Mouse (Mus musculus): Measurements from ENCODE around the gene Ctsw. TPM values are rescaled to one million over a fixed set of nuclear protein-coding genes. Genes with fewer than 3 reads are reported as not detected.
A peak's percentile ranks its signal among the peaks of the same experiment; 100 is the strongest.

Ctsw gene
- total RNA-seq, 1 experiment from 2014 or later = 8.1 TPM

DNA sequence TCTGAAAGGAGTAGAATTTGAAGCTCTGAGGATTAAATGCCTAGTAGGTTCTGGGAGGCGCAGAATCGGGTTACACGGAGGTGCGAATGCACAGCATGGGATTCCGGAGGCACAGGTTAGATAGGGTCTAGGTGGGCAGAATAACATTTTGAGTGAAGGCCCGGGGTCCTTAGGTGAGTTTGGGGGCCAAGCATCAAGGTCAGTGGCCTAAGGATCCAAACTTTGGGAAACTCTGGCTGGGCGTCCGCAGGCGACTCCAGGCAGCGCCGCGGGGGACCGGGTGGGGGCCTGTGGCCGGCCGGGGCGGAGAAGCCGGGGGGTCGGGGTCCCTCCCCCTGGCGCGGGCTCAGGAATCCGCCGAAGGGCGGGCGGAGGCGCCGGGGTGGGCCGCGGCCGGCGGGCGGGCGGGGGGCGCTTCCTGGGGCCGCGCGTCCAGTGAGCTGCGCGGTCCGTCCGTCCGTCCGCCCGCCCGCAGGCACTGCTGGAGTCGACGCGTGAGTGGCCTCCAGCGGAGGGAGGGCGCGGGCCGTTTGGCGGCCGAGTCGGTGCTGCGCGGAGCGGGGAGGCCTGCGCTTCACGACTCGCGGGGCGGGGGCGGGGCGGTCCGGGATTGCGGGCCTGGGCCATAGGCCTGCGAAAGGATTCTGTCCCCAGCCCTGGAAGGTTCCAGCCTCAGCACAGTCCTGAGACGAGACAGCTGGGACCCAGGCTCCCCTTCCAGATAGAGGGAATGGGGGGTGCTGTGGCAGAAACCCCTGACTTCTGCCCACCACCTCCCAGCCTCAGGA lies 6.2 kb upstream of the Ctsw start:
- ATAC-seq (replicated peaks in 1 of 2; ENCODE audit: insufficient read depth in 1 of 2, low FRiP score in 2 of 2, low TSS enrichment in 1 of 2, low read depth in 1 of 2, poor library complexity in 2 of 2, severe bottlenecking in 2 of 2) = no peak

DNA sequence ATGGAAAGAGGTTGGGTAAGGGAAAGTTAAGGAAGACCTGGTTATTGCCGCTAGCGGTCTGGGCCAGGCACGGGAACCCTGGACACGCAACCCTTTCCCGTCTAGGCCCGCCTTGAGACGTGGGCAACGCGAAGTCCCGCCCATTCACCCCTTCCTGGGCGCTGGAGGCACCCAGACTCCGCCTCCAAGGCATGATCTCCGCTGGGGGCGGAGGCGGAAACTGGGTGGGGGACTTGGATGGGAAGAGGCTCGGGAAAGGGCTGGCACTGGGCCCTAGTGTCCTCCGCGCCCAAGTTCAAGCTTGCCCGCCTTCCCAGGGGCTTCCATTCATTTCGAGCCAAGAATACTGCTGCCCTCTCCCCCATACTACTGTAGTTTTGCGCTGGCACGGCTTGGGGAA lies 5.4 kb upstream of the Ctsw start, which contains the start of gene Efemp2:
Efemp2 (plus strand) TSS at position 235 of the 400 bp plus-strand sequence.
- peak in 1 of 2 experiments; percentile 33; a peak in 2 of 4 replicates for ATAC-seq (replicated peaks in 1 of 2; ENCODE audit: insufficient read depth in 1 of 2, low FRiP score in 2 of 2, low TSS enrichment in 1 of 2, low read depth in 1 of 2, poor library complexity in 2 of 2, severe bottlenecking in 2 of 2)

DNA sequence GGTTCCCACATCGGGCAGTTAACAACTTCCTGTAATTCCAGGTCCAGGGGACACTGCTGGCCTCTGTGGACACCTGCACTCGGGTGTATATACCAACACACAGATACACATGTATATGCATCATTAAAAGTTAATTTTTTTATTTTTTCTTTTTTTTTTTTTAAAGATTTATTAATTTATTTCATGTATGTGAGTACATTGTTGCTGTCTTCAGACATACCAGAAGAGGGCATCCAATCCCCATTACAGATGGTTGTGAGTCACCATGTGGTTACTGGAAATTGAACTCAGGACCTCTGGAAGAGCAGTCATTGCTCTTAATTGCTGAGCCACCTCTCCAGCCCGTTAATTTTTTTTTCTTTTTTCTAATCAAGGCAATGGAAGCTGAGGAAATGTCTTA lies 4.5 kb upstream of the Ctsw start:
- no peak for ATAC-seq (replicated peaks in 1 of 2; ENCODE audit: insufficient read depth in 1 of 2, low FRiP score in 2 of 2, low TSS enrichment in 1 of 2, low read depth in 1 of 2, poor library complexity in 2 of 2, severe bottlenecking in 2 of 2)

DNA sequence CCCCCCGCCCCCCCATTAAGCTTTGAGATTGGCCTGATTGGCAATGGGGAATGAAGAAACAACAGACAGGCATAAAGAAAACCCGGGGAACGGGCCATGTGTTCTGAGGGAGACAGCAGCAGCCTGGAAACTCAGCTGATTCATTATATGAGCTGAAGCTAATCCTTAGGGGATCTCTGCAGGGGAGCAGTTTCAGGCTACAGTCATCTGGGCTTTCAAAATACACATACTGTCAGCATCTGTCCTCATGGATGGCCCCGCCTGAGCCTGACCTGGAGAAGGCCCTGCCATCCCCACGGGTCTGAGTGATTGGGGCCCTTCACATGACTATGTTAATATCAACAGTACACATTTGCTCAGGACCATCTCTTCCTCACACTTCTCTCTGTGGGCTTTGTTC lies 3.5 kb upstream of the Ctsw start:
- no peak for ATAC-seq (replicated peaks in 1 of 2; ENCODE audit: insufficient read depth in 1 of 2, low FRiP score in 2 of 2, low TSS enrichment in 1 of 2, low read depth in 1 of 2, poor library complexity in 2 of 2, severe bottlenecking in 2 of 2)

DNA sequence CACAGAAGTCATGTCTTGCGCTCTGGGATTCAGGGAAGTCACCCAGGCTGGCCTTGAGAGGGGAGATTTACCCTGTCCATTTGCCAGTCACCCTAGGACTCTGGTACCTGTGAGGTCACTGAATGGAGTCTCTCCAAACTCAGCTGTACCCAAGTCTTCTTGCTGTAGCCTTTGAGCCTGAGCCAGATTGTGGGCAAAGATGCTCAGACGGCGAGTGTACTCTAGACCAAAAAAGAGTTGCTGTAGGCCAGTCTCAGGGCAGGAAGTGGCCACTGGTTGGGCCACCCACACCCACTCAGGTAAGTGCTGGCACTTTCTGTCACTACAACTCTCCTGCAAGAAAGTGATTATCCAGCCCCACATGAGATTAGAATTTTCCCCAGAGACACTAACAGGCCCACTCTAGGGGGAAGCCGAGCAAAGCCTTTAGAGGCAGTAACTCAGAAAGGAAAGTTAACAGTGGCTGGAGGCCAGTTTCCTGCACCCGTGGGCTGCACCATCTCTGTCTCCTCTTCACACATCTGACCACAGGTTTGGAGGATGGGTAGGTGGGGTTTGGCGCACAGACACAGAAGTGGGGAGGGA lies 1.3 kb downstream of the Ctsw start:
- ATAC-seq (replicated peaks in 1 of 2; ENCODE audit: insufficient read depth in 1 of 2, low FRiP score in 2 of 2, low TSS enrichment in 1 of 2, low read depth in 1 of 2, poor library complexity in 2 of 2, severe bottlenecking in 2 of 2) = no peak

DNA sequence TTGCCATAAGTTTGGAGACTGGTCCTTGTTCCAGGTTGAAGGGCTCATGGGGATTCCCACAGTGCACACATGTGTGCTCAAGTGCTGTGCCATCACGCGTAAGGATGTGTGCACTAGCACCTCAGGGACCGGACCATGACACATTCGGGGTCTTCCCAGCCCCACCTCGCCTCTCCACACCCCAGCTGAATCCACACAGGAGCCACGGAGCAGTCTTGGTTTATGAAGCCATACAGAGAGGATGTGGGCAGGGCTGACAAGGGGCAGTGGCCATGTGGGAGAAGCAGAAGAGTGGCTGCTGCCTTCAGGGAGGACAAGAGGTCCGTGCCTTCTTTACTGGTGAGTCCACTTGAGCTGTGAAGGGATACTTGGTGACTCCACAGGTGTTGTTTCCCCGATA lies 3.3 kb downstream of the Ctsw start:
- ATAC-seq (replicated peaks in 1 of 2; ENCODE audit: insufficient read depth in 1 of 2, low FRiP score in 2 of 2, low TSS enrichment in 1 of 2, low read depth in 1 of 2, poor library complexity in 2 of 2, severe bottlenecking in 2 of 2) = no peak

- peak; percentile 9 to 29; a peak in 1 of 4 replicates for ATAC-seq (replicated peaks in 1 of 2; ENCODE audit: insufficient read depth in 1 of 2, low FRiP score in 2 of 2, low TSS enrichment in 1 of 2, low read depth in 1 of 2, poor library complexity in 2 of 2, severe bottlenecking in 2 of 2)
These were observed 4.3 kb downstream of the Ctsw start for GRCm38 (mm10) chr19:5463791-5464562.

DNA sequence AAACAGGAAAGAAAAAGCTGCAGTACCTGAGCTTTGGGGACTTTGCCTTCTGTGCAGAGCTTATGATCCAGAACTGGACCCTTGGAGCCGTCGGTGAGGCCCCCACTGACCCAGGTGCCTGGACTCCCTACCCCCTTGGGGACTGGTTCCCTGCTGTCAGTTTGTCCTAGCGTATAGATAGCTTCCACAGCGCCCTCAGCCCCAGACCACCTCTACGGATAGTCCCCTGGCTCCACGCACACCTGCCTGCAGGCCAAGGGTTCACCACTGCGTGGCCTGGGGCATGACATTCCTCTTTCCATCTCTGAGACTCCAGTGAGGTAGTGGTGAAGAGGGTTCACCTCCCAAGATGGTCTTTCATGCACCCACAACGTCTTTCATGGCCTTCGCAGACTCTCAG lies 5.1 kb downstream of the Ctsw start:
- ATAC-seq (replicated peaks in 1 of 2; ENCODE audit: insufficient read depth in 1 of 2, low FRiP score in 2 of 2, low TSS enrichment in 1 of 2, low read depth in 1 of 2, poor library complexity in 2 of 2, severe bottlenecking in 2 of 2) = no peak

GRCm38 (mm10) chr19:5461411-5461810 lies 6.9 kb downstream of the Ctsw start:
- ATAC-seq (replicated peaks in 1 of 2; ENCODE audit: insufficient read depth in 1 of 2, low FRiP score in 2 of 2, low TSS enrichment in 1 of 2, low read depth in 1 of 2, poor library complexity in 2 of 2, severe bottlenecking in 2 of 2) = no peak

DNA sequence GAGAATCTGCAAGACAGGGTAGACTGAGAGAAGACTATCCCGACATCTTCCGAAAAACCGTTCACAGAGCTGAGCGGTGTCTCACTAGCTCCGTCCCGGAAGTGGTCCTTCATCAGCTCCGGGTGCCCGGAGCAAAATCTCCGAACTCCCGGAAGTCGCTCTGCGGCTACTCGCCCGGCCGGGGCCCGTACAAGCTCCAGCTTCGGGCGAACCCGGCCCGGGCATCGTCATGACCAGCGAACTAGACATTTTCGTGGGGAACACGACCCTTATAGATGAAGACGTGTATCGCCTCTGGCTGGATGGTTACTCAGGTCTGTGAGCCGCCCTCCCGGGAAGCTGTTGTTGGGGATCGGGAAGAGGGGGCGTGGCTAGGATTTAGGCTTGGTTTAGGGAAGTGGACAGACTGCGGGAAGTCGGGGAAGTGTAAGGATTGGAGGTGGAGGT lies 7.8 kb downstream of the Ctsw start, which contains the start of gene Fibp:
Fibp (plus strand) TSS at position 151 of the 447 bp plus-strand sequence.
- ATAC-seq (replicated peaks in 1 of 2; ENCODE audit: insufficient read depth in 1 of 2, low FRiP score in 2 of 2, low TSS enrichment in 1 of 2, low read depth in 1 of 2, poor library complexity in 2 of 2, severe bottlenecking in 2 of 2) = peak; percentile 65 to 79

GRCm38 (mm10) chr19:5459896-5460295 lies 8.4 kb downstream of the Ctsw start:
- no peak for ATAC-seq (replicated peaks in 1 of 2; ENCODE audit: insufficient read depth in 1 of 2, low FRiP score in 2 of 2, low TSS enrichment in 1 of 2, low read depth in 1 of 2, poor library complexity in 2 of 2, severe bottlenecking in 2 of 2)

DNA sequence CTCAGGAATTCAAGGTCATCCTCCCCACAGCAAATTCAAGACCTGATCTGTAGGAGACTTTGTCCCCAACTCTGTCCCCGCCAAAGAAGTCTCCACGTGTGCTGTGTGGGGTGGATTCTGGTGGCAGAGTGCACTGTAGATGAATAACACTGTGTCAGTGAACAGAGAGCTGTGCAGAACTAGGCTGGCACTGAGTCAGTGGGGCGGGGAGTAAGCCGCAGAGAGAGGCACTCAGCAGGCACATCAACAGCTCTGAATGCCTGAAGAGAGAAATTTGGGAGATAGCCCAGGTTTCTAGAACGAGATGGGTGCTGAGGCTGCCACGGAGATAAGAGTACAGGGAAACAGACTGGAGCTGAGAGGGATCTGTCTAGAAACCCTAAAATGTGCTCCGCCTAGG lies 9.3 kb downstream of the Ctsw start:
- no peak for ATAC-seq (replicated peaks in 1 of 2; ENCODE audit: insufficient read depth in 1 of 2, low FRiP score in 2 of 2, low TSS enrichment in 1 of 2, low read depth in 1 of 2, poor library complexity in 2 of 2, severe bottlenecking in 2 of 2)

- ATAC-seq (replicated peaks in 1 of 2; ENCODE audit: insufficient read depth in 1 of 2, low FRiP score in 2 of 2, low TSS enrichment in 1 of 2, low read depth in 1 of 2, poor library complexity in 2 of 2, severe bottlenecking in 2 of 2) = 0 out of 4 replicates have a peak, but pooled peaks of 1 of the 2 experiments have one; percentile 3
These were observed 10.4 kb downstream of the Ctsw start, which contains the start of gene Ccdc85b for GRCm38 (mm10) chr19:5457746-5458442. Gene Ccdc85b, minus strand, starts transcription at chr19:5457894.

- ATAC-seq (replicated peaks in 1 of 2; ENCODE audit: insufficient read depth in 1 of 2, low FRiP score in 2 of 2, low TSS enrichment in 1 of 2, low read depth in 1 of 2, poor library complexity in 2 of 2, severe bottlenecking in 2 of 2) = peak; percentile 80 to 81
These were observed 11.2 kb downstream of the Ctsw start for GRCm38 (mm10) chr19:5456922-5457745.

DNA sequence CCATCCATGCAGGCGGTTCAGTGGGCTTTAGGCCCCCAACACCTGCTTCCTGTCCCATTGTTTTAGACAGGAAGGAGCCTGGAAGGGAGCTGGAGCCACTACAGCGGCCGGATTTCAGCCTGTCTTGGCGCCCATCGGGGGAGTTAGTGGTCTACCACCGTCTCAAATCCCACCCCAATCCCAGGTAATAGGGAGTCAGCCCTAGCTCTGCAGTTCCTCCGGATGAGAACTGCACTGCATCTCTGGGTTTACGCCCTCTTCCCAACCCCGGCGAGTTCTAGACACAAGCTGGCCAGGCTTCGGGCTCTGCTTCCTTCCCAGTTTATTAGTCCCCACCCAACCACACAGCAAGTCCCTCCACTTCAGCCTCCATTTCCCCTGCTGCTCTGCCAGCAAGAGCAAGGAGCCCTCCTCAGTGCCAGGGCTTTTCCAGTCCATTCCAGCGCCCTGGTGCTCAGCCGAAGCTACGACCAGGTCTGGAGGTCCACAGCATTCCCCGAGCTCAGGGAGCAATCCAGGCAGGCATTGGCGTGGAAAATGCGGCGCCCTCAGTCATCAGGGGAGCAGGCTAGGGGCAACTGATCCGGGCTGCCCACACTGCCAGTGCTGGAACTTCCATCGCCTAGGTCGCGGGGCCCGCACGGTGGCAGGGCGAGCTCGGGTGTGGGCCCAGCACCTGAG lies 11.9 kb downstream of the Ctsw start:
- no peak for ATAC-seq (replicated peaks in 1 of 2; ENCODE audit: insufficient read depth in 1 of 2, low FRiP score in 2 of 2, low TSS enrichment in 1 of 2, low read depth in 1 of 2, poor library complexity in 2 of 2, severe bottlenecking in 2 of 2)

DNA sequence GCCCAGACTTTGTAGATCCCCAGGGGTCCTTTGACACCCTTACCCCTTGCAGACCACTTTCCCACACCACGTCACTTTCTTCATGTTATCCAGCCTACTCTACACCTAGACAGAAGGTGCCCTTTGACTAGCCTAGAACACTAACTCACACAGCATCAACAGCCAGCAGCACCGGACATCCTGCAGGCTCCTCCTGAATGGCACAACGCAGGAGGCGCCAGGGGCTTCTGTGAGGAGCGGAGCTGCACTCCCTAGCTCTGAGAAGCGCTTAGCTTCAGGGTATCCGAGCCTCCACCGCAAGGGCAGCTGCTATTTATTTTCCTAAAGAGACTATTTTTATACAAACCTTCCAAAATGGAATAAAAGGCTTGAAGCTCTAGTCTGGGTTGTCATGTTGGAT lies 12.7 kb downstream of the Ctsw start:
- ATAC-seq (replicated peaks in 1 of 2; ENCODE audit: insufficient read depth in 1 of 2, low FRiP score in 2 of 2, low TSS enrichment in 1 of 2, low read depth in 1 of 2, poor library complexity in 2 of 2, severe bottlenecking in 2 of 2) = no peak

All from hematopoietic stem cell, adult 5-6 weeks (primary cell).